Mouse (Mus musculus) E14TG2a.4 (cell line): Measurements from ENCODE around the gene Nkiras2.

Source experiments
- H3K27me3 ChIP-seq: 2 replicates; pipeline ENCODE4 v1.6.1; 2014; ENCODE audit warnings: low read length, control low read depth; ENCODE audit not compliant: insufficient read depth
- H3K36me3 ChIP-seq: 2 replicates; pipeline ENCODE4 v1.6.1; 2014; ENCODE audit warnings: low read length, control low read depth; ENCODE audit not compliant: insufficient read depth
- H3K4me1 ChIP-seq: replicated peaks from 2 replicates; pipeline ENCODE4 v1.6.1; 2014; ENCODE audit warnings: low read depth, low read length, control low read depth
- H3K4me3 ChIP-seq: replicated peaks from 2 replicates; pipeline ENCODE4 v1.5.1; 2014; ENCODE audit warnings: mild to moderate bottlenecking, low read length
- H3K9me3 ChIP-seq: 2 replicates; pipeline ENCODE4 v1.6.1; 2014; ENCODE audit warnings: low read length, control low read depth
- CTCF ChIP-seq: conservative IDR thresholded peaks from 2 replicates; pipeline ENCODE4 v1.5.1; 2014; ENCODE audit warnings: low read length
- NANOG ChIP-seq: IDR thresholded peaks from 2 replicates; pipeline ENCODE4 v1.6.1; 2014; ENCODE audit warnings: borderline replicate concordance, low read length, mixed read lengths
- POU5F1 ChIP-seq: IDR thresholded peaks from 2 replicates; pipeline ENCODE4 v1.6.1; 2014; ENCODE audit warnings: low read length, borderline replicate concordance

Nkiras2 gene

GRCm38 (mm10) chr11:100592346-100593046 lies 26.5 kb upstream of the Nkiras2 start:
- TF ChIP-seq NANOG, result no peak
- no peak for TF ChIP-seq POU5F1
- TF ChIP-seq CTCF, result no peak
- Histone ChIP-seq H3K9me3 (no peaks in the 10 kb centered on the region), H3K36me3 (peaks cover 100% of the 10 kb centered on the region), H3K4me1 (peaks cover 24% of the 10 kb centered on the region; the same call in 1 of the 2 replicates), H3K27me3 (no peaks in the 10 kb centered on the region), H3K4me3 (no peak overlapping the region)

DNA sequence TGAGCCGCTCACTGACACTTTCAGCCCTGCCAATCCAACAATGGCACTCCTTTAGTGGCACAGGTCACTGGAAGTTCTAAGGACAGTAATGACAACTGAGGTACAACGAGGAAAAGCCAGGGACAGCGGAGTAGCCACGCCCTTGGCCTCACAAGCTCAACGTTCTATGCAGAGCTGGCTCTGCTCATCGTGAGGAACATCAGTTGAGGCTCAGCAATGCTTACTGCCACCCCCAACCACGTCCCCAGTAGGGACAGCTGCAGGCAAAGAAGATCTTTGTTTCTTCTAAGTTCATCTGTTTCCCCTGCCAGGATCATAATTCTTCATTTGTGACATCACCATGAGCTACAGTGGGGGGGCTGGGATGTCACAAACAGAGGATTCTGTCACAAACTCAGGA lies 24.4 kb upstream of the Nkiras2 start:
- Histone ChIP-seq H3K27me3 (no peaks in the 10 kb centered on the region), H3K36me3 (peaks cover 100% of the 10 kb centered on the region), H3K9me3 (no peaks in the 10 kb centered on the region), H3K4me3 (no peak overlapping the region), H3K4me1 (peaks cover 32% of the 10 kb centered on the region)
- TF ChIP-seq NANOG, result no peak
- no peak for TF ChIP-seq CTCF
- no peak for TF ChIP-seq POU5F1

- Histone ChIP-seq H3K9me3 (no peaks in the 10 kb centered on the region), H3K4me3 (no peak overlapping the region), H3K36me3 (peaks cover 100% of the 10 kb centered on the region), H3K4me1 (peaks cover 33% of the 10 kb centered on the region), H3K27me3 (no peaks in the 10 kb centered on the region)
- no peak for TF ChIP-seq NANOG
- TF ChIP-seq POU5F1, result no peak
- no peak for TF ChIP-seq CTCF
Observed at GRCm38 (mm10) chr11:100595533-100595932, 23.5 kb upstream of the Nkiras2 start.

DNA sequence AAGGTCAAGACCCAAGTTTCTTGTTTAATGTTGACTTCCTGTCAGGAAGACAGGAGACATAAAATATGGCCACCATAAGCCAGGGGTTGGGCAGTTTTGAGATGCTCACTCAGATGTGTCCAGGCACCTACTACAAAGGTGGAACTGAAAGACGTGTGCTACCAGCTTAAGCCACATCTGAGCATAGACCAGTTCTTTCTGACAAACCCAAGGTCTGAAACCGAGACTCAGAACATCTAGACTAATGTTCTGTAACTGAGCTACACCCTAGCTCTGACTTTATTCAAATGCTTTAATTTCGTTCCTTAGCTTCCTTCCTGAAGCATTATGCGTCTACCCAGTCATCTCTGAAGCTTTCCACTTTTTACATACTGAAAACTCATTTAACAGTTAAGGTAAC lies 21.0 kb upstream of the Nkiras2 start:
- H3K4me3 ChIP-seq, result no peak overlapping the region
- TF ChIP-seq POU5F1 (no peak), CTCF (no peak), NANOG (no peak)
- H3K4me1 ChIP-seq, result peaks cover 39% of the 10 kb centered on the region
- H3K36me3 ChIP-seq, result peaks cover 100% of the 10 kb centered on the region
- no peaks in the 10 kb centered on the region for H3K27me3 ChIP-seq
- H3K9me3 ChIP-seq, result no peaks in the 10 kb centered on the region

DNA sequence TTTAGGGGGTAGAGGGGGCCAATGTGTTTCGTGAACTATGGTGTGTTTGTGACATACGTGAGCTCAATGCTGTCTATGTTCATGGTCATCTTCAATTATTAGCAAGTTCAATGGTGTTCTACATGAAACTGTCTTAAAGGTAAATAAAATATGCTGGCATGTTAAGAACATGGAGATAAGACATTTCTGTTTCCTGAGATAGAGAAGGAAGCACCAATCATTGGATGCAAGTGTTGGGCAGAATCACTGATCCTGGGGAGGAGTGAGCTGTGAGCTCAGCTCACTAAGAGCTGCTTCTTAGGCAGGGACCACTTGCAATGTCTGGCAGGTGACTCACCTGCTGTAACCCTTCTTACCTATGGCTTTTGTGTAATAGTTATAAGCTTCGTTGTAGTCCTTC lies 17.7 kb upstream of the Nkiras2 start:
- TF ChIP-seq POU5F1, result no peak
- TF ChIP-seq CTCF, result no peak
- no peak for TF ChIP-seq NANOG
- Histone ChIP-seq H3K27me3 (no peaks in the 10 kb centered on the region), H3K4me3 (no peak overlapping the region), H3K9me3 (no peaks in the 10 kb centered on the region), H3K4me1 (peaks cover 54% of the 10 kb centered on the region), H3K36me3 (peaks cover 93% of the 10 kb centered on the region)

DNA sequence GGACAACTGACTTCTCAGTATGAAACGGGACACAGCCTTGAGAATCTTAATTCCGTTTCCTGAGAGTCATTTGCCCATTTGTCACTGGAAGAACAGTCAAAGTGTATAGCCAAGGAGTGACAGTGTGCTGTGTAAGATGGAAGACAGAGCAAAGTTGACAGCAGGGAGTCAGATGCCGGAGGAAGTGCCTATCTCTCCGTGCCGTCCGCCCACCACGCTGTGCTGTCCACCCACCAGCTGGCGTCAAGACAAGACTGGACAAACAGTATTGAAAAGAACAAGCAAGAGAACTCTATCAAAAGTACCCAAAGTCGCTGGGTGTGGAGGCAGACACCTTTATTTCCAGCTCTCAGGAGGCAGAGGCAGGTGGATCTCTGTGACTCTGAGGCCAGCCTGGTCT lies 15.9 kb upstream of the Nkiras2 start:
- Histone ChIP-seq H3K4me1 (peaks cover 62% of the 10 kb centered on the region), H3K4me3 (no peak overlapping the region), H3K27me3 (no peaks in the 10 kb centered on the region), H3K9me3 (no peaks in the 10 kb centered on the region), H3K36me3 (peaks cover 90% of the 10 kb centered on the region)
- no peak for TF ChIP-seq NANOG
- no peak for TF ChIP-seq POU5F1
- no peak for TF ChIP-seq CTCF

GRCm38 (mm10) chr11:100603813-100604212 lies 15.2 kb upstream of the Nkiras2 start:
- peaks cover 90% of the 10 kb centered on the region for H3K36me3 ChIP-seq
- H3K4me1 ChIP-seq, result peaks cover 69% of the 10 kb centered on the region
- TF ChIP-seq NANOG, result no peak
- TF ChIP-seq CTCF, result no peak
- no peak for TF ChIP-seq POU5F1
- no peak overlapping the region for H3K4me3 ChIP-seq
- H3K27me3 ChIP-seq, result no peaks in the 10 kb centered on the region
- no peaks in the 10 kb centered on the region for H3K9me3 ChIP-seq

DNA sequence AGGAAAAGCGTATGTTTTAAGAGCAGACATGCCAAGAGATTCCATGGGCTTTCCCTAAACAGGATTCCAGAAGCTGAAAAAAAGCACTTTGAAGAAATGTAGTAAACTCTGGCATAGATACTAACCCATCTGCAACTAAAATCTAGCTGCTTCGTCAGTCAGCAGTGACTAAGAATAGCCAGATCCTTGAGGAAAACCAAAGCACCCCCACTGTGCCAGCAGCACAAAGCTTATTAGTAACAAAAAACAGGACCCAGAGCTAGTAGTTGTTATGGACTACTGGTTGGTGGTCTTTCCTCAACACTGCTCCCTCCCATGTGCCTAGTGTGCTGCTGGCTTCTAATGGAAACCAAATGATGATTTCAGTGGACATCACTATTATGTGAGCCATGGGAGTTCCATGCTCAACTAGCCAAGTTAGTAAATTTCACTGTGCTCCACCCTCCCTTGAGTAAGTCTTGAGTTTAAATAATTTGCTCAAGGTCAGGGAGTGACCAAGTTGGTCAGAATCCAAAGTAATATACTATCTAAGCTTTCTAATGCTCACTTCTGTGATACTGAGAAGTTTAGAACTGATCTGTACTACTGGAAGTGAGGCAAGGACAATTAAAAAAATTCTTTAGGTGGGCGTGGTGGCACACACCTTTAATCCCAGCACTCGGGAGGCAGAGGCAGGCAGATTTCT lies 14.6 kb upstream of the Nkiras2 start:
- TF ChIP-seq CTCF (no peak), NANOG (no peak), POU5F1 (no peak)
- peaks cover 69% of the 10 kb centered on the region for H3K4me1 ChIP-seq
- no peak overlapping the region; the same call in 1 of the 2 replicates for H3K4me3 ChIP-seq
- H3K9me3 ChIP-seq, result no peaks in the 10 kb centered on the region
- no peaks in the 10 kb centered on the region for H3K27me3 ChIP-seq
- H3K36me3 ChIP-seq, result peaks cover 90% of the 10 kb centered on the region

DNA sequence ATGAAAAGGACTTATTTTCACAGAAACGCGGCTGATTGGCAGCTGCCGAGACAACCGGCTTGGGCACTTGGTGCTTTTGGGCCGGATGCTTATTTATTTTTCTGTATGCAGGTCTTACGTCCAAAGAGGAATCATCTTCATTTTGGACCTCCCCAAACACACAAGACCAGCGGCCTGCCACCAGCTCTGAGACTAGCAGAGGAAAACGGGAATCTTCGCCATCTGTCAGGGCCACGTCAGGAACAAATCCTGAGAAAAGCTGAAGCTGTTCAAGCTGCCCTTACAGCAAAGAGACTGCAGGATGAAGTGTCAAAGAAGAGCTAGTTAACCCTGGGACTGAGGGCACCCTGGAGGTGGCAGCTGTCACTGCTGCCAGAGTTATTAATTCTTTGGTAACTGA lies 13.6 kb upstream of the Nkiras2 start:
- TF ChIP-seq CTCF (no peak), POU5F1 (no peak), NANOG (no peak)
- peaks cover 76% of the 10 kb centered on the region for H3K4me1 ChIP-seq
- H3K27me3 ChIP-seq, result no peaks in the 10 kb centered on the region
- no peak overlapping the region; the same call in 1 of the 2 replicates for H3K4me3 ChIP-seq
- H3K36me3 ChIP-seq, result peaks cover 90% of the 10 kb centered on the region
- H3K9me3 ChIP-seq, result no peaks in the 10 kb centered on the region
